Mouse (Mus musculus): ENCODE measurements around the gene Armc2.

- TF ChIP-seq HCFC1 (IDR thresholded peaks at IDR 0.05; ENCODE audit: borderline replicate concordance, insufficient read depth, low read length): no peak
- no peak for TF ChIP-seq ZC3H11A (IDR thresholded peaks at IDR 0.05; ENCODE audit: borderline replicate concordance, low read depth, low read length)
Observed at GRCm38 (mm10) chr10:41995051-41995450, 23.2 kb downstream of the Armc2 start.
